Mouse (Mus musculus) hindbrain, embryonic 11.5 days (tissue): ENCODE data around the gene Chrm4. TPM values are rescaled to one million over a fixed set of nuclear protein-coding genes. Genes with fewer than 3 reads are reported as not detected.

Experiments
- ATAC-seq: fragments of 200-750 bp; cut with Nextera tagmentation; 2 replicates; pipeline ENCODE4 v1.8.0; 2017; ENCODE audit warnings: mild to moderate bottlenecking, moderate TSS enrichment, moderate library complexity; ENCODE audit not compliant: low FRiP score
- DNase-seq: peaks from one replicate; pipeline ENCODE4 v3.0.0-alpha.2; 2015; ENCODE audit warnings: low spot score
- H3K27ac ChIP-seq: fragments of 300-500 bp; sonication (generic); 2 replicates; pipeline ENCODE4 v1.5.1; 2014; ENCODE audit warnings: mild to moderate bottlenecking, low read depth, low read length
- H3K27me3 ChIP-seq: fragments of 300-500 bp; sonication (generic); 2 replicates; pipeline ENCODE4 v1.6.1; 2014; ENCODE audit warnings: mild to moderate bottlenecking, low read length, moderate library complexity, mixed read lengths; ENCODE audit not compliant: control insufficient read depth, insufficient read depth
- H3K36me3 ChIP-seq: fragments of 300-500 bp; sonication (generic); 2 replicates; pipeline ENCODE4 v1.6.1; 2014; ENCODE audit warnings: mild to moderate bottlenecking, low read length, moderate library complexity, mixed read lengths; ENCODE audit not compliant: control insufficient read depth, insufficient read depth
- H3K4me1 ChIP-seq: fragments of 300-500 bp; sonication (generic); replicated peaks from 2 replicates; pipeline ENCODE4 v1.6.1; 2014; ENCODE audit warnings: low read length, mixed read lengths; ENCODE audit not compliant: control insufficient read depth, insufficient read depth
- H3K4me2 ChIP-seq: fragments of 300-500 bp; sonication (generic); replicated peaks from 2 replicates; pipeline ENCODE4 v1.6.1; 2014; ENCODE audit warnings: mild to moderate bottlenecking, low read depth, low read length
- H3K4me3 ChIP-seq: fragments of 300-500 bp; sonication (generic); 2 replicates; pipeline ENCODE4 v1.5.1; 2014; ENCODE audit warnings: low read depth, low read length
- H3K9ac ChIP-seq: fragments of 300-500 bp; sonication (generic); 2 replicates; pipeline ENCODE4 v1.6.1; 2014; ENCODE audit warnings: low read depth, low read length
- H3K9me3 ChIP-seq: fragments of 300-500 bp; sonication (generic); 2 replicates; pipeline ENCODE4 v1.6.1; 2016; ENCODE audit warnings: low read length; ENCODE audit not compliant: control insufficient read depth
- WGBS: fragments of 180-500 bp; shearing (Covaris S2); extraction: QIAGEN DNeasy Blood & Tissue Kit; methylation state at CpG from one replicate; pipeline ENCODE4 v1.1.7; 2014; 5-methylcytosine and 5-hydroxymethylcytosine counted together
- polyA plus RNA-seq: library from polyadenylated mRNA; unstranded; fragments of >200 nt; fragmentation: Nextera tagmentation; extraction: Ambion mirVana; gene quantifications from 2 replicates; pipeline ENCODE4 v1.2.1, GENCODE M21; 2014

Gene Chrm4
- polyA plus RNA-seq, 1 experiment from 2014 or later, result 0.42 TPM

DNA sequence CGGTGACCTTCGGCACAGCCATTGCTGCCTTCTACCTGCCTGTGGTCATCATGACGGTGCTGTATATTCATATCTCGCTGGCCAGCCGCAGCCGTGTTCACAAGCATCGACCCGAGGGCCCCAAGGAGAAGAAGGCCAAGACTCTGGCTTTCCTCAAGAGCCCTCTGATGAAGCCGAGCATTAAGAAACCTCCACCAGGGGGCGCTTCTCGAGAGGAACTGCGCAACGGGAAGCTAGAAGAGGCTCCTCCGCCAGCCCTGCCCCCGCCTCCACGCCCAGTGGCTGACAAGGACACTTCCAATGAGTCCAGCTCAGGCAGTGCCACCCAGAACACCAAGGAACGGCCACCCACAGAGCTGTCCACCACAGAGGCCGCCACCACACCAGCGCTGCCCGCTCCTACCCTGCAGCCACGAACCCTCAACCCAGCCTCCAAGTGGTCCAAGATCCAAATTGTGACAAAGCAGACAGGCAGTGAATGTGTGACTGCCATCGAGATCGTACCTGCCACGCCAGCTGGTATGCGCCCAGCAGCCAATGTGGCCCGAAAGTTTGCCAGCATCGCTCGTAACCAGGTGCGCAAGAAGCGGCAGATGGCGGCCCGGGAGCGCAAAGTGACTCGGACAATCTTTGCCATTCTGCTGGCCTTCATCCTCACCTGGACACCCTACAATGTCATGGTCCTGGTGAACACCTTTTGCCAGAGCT lies 931 bp downstream of the Chrm4 start:
- H3K9ac ChIP-seq, result no peak overlapping the region
- ATAC-seq, result no peak
- peaks cover 9% of the 10 kb centered on the region for H3K27me3 ChIP-seq
- H3K4me3 ChIP-seq, result no peak overlapping the region
- H3K4me1 ChIP-seq, result peaks cover 4% of the 10 kb centered on the region; the same call in 1 of the 2 replicates
- no peaks in the 10 kb centered on the region for H3K9me3 ChIP-seq
- H3K4me2 ChIP-seq, result peak overlapping the region; percentile 17; the same call in 1 of the 2 replicates
- H3K36me3 ChIP-seq, result no peaks in the 10 kb centered on the region
- WGBS, result 41% methylated on average over 34 of the region's 34 CpGs
- H3K27ac ChIP-seq, result no peak overlapping the region
- DNase-seq, result peak; percentile 92

DNA sequence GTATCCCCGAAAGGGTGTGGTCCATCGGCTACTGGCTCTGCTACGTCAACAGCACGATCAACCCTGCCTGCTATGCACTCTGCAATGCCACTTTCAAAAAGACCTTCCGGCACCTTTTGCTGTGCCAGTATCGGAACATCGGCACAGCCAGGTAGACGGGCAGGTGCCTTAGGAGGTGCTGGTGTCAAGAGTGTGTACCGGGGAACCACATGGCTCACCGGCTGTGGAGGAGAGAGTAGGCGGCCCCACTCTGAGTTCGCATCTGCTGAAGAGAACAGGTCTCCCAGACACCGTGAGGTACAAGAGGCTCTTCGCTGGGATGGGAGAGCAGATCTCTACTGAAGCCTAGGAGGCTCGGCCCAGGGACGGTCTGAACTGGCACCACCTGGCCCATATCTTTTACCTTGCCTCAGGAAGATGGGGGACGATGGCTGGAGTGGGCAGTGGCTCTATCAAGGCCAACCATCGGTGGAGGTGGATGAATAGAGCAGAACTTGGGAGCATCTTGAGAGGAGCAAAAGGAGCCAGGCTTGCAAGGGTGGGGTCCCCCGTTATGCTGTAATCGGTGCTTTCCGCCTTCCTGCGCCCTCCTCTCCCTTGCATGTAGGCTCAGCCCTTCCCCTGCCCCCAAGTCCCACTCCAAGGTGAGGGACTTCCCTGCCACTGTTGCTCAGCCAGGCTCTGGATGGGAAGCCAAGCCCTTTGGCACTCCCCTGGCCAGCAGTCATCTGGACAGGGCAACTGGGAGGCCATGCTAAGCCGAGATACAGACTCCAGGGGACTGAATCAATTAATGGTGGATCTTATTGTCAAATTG lies 1.7 kb downstream of the Chrm4 start:
- Histone ChIP-seq H3K36me3 (no peaks in the 10 kb centered on the region), H3K4me1 (peaks cover 7% of the 10 kb centered on the region; the same call in 1 of the 2 replicates), H3K4me2 (0 out of 2 replicates have a peak overlapping the region, but pooled peaks have one; percentile 91), H3K9ac (no peak overlapping the region), H3K9me3 (no peaks in the 10 kb centered on the region), H3K27me3 (peaks cover 2% of the 10 kb centered on the region; the same call in 1 of the 2 replicates), H3K4me3 (no peak overlapping the region), H3K27ac (no peak overlapping the region)
- no peak for DNase-seq
- WGBS, result 68% methylated on average over 23 of the region's 23 CpGs
- no peak for ATAC-seq

DNA sequence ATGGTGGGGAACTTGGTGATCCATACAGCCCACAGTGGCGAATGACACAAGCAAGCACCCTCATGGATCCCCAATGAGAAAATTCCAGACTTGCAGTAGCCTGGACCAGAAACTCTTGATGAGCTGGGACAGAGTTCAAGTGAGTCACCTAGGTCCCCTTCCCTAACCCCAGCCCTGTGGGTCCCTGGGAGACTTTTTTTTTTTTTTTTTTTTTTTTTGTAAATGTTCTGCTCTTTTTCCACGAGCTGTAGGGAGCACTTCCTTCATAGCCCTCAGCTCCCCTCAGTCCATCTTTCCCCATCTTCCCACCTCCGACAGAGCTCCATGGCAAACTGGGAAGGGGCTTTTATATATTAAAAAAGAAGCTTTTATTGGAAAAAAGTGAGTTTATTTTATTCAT lies 2.4 kb downstream of the Chrm4 start:
- peak overlapping the region; percentile 88 for H3K4me3 ChIP-seq
- H3K27me3 ChIP-seq, result no peaks in the 10 kb centered on the region; the same call in 1 of the 2 replicates
- H3K36me3 ChIP-seq, result no peaks in the 10 kb centered on the region
- 50% methylated on average over 3 of the region's 3 CpGs for WGBS
- H3K4me1 ChIP-seq, result peaks cover 10% of the 10 kb centered on the region; the same call in 1 of the 2 replicates
- peak overlapping the region; percentile 91; the same call in 1 of the 2 replicates for H3K4me2 ChIP-seq
- peak overlapping the region; percentile 60; the same call in 1 of the 2 replicates for H3K9ac ChIP-seq
- ATAC-seq (no peak), DNase-seq (no peak)
- no peaks in the 10 kb centered on the region for H3K9me3 ChIP-seq
- H3K27ac ChIP-seq, result 0 out of 2 replicates have a peak overlapping the region, but pooled peaks have one; percentile 58

DNA sequence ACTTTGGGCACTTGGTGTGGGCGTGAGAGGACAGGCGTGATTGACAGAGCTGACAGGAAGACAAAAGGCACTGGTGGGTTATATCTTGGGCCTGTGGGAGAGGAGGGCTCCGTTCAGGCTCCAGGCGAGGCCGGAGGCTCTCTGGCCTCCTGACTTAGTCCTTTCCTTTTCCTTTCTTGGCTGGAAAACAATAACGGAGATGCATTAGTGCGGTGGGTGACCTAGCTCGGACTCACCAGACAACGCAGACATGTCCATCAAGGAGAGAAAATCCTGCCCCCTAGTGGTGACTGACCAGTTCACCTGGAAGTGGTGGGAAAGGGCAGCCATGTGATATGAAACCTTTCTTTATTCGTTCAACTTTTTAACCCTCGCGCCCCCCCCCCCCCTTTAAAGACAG lies 2.9 kb downstream of the Chrm4 start:
- Histone ChIP-seq H3K36me3 (no peaks in the 10 kb centered on the region), H3K9ac (peak overlapping the region; percentile 99), H3K27ac (peak overlapping the region; percentile 58; the same call in 1 of the 2 replicates), H3K4me3 (peak overlapping the region; percentile 88), H3K4me2 (peak overlapping the region; percentile 91), H3K4me1 (peaks cover 10% of the 10 kb centered on the region; the same call in 1 of the 2 replicates), H3K27me3 (no peaks in the 10 kb centered on the region; the same call in 1 of the 2 replicates), H3K9me3 (no peaks in the 10 kb centered on the region)
- peak; percentile 92 for DNase-seq
- 9% methylated on average over 12 of the region's 12 CpGs for WGBS
- ATAC-seq, result peak; percentile 8; the same call in 1 of the 2 replicates

DNA sequence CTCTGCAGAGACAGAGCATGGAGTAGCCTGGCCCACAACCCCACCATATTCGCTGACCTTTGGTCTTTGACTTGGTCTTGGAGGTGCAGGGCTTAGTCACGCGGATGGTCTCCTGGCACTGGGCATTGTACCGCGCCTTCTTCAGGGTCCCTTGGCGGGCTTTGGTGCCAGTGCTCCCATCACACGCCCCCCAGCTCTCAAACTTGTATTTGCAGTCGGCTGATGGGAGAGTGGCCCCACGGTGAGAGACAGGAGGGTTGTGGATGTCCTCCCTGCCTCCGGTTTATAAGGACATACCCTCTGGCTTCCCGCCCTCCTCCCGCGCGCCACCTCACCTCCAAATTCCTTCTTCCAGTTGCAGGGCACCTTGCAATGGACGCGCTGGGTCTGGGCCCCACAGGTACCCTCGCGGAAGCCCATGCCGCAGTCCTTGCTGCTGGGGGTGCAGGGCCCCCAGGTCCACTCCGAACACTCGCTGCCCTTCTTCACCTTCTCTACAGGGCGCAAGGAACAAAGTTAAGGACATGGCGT lies 3.8 kb downstream of the Chrm4 start:
- peak; percentile 12; the same call in 1 of the 2 replicates for ATAC-seq
- Histone ChIP-seq H3K36me3 (no peaks in the 10 kb centered on the region), H3K27me3 (no peaks in the 10 kb centered on the region; the same call in 1 of the 2 replicates), H3K4me3 (peak overlapping the region; percentile 88), H3K9me3 (no peaks in the 10 kb centered on the region), H3K27ac (peak overlapping the region; percentile 96), H3K4me1 (peaks cover 10% of the 10 kb centered on the region; the same call in 1 of the 2 replicates), H3K4me2 (peak overlapping the region; percentile 91), H3K9ac (peak overlapping the region; percentile 99)
- WGBS, result under 1% methylated on average over 23 of the region's 23 CpGs
- peak; percentile 64 for DNase-seq

DNA sequence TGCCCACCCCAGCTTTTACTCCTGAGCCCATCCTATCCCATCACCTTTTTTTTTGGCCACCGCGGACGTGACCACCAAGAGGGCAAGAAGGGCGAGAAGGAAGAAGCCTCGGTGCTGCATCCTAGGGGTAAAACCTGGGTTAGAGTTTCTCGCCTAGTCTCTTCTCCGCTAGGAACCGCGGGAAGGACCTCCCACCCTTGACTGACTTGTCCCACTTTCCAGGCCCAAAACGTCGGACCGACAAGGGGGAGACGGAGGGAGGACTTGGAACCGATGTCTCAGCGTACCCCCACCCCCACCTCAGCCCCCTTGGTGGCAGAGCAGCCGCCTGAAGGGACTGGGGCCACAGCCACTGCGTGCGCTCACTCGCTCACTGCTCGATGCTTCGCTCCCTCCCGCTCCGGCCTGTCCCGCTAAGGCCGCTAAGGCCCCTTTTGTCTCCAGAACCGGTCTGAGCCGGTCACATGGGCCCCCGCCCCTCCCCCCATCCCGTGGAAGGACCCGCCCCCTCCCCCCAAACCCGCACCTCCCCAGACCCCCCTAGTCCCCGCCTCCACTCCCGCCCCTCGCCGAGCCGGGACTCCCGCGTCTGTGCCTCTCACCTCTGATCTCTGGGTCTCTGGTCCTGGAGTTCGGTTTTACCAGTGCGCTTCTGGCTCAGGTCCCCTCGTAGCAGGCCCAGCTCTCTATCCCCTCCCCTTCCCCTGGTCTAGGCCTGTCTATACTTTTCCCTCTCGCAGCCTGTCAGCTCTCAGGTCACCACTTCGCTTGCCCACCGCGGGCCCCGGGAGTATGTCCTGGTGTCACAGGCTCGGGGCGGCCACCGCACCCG lies 4.5 kb downstream of the Chrm4 start:
- Histone ChIP-seq H3K27ac (peak overlapping the region; percentile 96), H3K36me3 (no peaks in the 10 kb centered on the region), H3K9me3 (no peaks in the 10 kb centered on the region), H3K4me1 (peaks cover 10% of the 10 kb centered on the region; the same call in 1 of the 2 replicates), H3K27me3 (no peaks in the 10 kb centered on the region), H3K4me2 (peak overlapping the region; percentile 91), H3K4me3 (peak overlapping the region; percentile 88), H3K9ac (peak overlapping the region; percentile 99)
- WGBS, result 2% methylated on average over 40 of the region's 50 CpGs
- DNase-seq (peak; percentile 89), ATAC-seq (peak; percentile 81)

DNA sequence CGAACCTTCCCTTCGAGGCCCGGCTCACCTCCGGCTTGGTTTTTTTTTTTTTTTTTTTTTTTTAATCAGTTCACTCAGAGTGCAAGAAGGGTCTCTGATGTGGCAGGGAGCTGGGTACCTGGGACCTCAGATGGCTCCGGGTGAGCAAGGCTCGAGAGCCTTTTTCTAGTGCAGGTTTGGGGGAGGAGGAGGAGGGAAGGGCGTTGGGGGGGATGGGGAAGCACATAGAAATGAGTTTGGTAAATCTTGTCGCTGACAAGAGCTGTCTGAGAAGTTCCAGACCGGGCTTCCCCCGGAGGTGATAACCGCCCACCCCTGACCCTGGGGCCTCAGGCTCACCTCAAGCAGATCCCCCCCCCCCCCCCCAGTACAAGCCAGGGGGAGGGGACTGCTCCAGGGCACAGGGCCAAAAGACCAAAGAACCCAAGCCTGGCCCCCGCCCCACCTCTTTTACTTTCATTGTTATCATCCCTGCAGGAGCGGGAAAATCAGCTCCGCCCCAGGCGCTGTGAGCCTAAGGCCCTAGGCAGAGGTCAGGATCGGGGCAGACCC lies 5.2 kb downstream of the Chrm4 start, which contains the start of gene Mdk:
TSS of gene Mdk (minus strand) at position 138 of the 552 bp plus-strand sequence.
- Histone ChIP-seq H3K9ac (peak within 1 kb of the TSS; percentile 99), H3K4me3 (peak within 1 kb of the TSS; percentile 88), H3K4me2 (peak within 1 kb of the TSS; percentile 91), H3K27ac (peak within 1 kb of the TSS; percentile 96), H3K36me3 (0 out of 2 replicates have a peak, but pooled peaks cover 1% of the 10 kb centered on the region), H3K9me3 (no peaks in the 10 kb centered on the region), H3K4me1 (peaks cover 10% of the 10 kb centered on the region; the same call in 1 of the 2 replicates), H3K27me3 (no peaks in the 10 kb centered on the region)
- ATAC-seq, result peak; percentile 19
- DNase-seq, result peak; percentile 69
- WGBS, result 2% methylated on average over 16 of the region's 16 CpGs
